Mouse (Mus musculus) urinary bladder, postnatal 25 days (tissue): ENCODE results near the gene Olfr713.

Source experiments
- DNase-seq: peaks from one replicate; pipeline ENCODE4 v3.0.0; 2022; ENCODE audit warnings: low spot score

Gene Olfr713

DNA sequence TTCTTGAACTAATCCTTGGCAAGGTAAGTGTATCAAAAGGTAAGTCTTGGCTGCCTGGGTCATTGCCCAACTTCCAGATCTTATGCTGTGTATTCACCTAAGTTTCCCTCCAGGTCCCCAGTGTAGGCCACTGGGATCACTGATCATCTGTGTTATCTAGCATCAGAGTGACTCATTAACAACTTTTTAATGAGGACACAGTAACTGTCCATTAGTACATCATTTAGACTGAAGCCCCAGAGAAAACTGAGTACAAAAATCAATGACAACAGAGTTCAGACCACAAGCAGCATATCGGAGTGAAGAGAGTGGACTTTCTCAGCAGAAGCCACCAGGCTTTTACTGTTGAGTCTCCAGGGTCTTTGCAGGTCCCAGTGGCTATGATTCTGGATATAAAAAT lies at the start of gene Olfr713:
Gene Olfr713 (plus strand): TSS at position 301 of the 400 bp plus-strand sequence.
- DNase-seq: no peak

DNA sequence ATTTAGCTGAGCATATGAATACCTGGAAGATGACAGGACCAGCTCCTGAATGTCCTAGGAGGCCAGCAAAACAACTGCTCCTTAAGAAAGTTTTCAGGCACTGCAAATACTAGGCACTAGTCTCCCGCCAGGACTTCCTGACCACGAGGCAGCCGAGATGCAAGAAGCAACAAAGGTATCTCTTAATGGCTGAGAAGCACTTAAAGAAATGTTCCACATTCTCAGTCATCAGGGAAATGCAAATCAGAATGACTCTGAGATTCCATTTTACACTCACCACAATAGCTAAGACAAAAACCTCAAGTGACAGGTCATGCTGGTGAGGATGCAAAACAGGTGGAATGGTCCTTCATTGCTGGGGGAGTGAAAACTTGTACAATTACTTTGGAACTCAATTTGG lies 45.7 kb upstream of the Olfr713 start:
- DNase-seq: no peak

DNA sequence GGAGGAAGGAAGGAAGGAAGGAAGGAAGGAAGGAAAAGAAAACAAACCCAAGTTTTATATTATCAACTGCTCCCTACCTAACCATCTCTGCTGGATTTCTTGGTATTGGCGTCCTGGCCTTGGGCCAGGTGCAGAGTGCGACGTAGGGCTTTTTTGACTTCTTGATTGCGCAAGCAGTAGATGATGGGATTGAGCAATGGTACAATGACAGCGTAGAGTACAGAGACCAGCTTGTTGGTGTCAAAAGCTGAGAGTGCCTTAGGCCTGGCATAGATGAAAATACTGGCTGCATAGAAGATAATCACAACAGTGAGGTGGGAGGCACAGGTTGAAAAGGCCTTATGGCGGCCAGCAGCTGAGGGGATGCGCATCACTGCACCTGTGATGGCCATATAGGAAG lies 30.2 kb upstream of the Olfr713 start:
- no peak for DNase-seq

DNA sequence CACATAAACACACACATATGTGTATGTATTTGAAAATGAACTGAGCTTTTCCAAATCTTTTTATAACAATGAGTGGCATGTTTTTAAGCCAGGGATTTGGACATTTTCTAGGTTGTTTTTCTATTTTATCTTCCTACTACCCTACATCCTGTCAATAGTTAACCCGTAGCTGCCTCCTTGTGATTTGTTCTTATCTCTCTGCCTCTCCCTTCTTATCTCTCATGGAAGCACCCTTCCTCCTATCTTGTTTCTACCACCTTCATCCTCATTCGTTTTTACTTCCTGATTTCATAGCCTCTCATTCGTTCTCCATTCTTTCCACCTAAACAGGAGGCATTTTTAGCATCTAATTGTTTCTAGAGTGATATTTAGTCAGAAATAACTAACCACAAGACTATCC lies 26.8 kb upstream of the Olfr713 start:
- DNase-seq: no peak

DNA sequence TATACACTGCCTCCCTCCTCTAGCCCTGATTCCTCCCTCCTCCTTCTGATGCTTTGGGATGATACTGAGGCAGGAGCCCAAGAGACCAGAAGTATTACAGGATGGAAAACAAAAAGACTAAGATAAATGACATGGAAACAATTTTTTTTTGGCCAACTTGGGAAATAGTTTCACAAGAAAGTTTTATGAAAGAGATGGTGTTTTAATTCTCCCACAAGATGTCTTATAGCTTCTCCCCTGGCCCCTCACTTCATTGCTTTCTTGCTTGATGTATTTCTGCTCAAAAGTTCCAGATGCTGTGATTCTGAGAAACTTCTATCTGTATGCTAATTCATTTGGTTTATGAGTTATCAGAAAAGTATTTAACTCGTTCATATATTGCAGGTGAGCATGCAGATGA lies 25.0 kb upstream of the Olfr713 start, which contains the start of gene Olfr2:
Gene Olfr2 (minus strand): TSS at position 101 of the 400 bp plus-strand sequence.
- no peak for DNase-seq

DNA sequence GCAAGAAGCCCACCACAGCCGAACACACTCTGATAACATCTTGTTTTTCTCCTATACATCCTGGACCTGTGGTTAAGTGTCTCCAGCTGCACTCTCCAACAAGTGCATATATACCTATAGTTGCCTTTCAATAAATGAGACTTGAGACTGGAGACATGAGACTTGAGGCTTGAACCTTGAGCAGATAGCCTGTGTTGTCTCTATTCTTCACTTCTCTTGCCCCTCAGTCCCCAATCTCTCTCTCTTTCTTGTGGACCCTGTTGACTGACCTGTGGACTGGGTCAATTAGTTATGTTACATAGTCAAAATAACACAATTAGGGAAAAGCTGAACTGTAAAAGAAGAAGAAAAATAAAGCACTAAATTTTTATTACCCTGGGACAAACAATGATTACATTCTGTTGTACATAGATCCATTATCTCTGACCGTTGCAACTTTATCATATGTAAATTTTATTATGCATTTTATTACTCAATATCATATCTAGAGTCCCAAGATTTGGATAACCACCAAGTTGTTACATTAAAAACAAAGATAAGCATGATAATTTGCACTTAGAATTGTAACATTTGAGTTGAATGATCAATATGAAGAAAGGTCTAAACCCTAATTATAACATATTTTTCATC lies 9.1 kb downstream of the Olfr713 start:
- no peak for DNase-seq

DNA sequence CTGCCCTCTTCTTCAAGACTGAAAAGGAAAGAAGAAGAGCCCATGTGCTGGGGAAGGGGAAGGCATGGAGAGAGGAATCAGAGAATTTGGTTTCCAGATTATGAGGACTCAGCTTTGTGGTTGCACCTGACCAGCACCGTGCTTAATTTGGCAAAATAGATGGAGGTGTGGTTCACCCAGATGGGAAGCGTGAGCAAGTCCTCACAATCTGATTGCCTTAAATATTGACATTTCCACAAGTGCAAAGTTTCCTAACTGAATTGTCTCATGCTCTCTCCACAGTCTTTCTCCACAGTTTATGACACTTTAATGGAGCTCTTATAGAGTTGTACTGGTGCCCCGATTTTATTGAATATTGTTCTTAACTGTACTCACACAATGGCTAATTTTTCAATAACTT lies 12.2 kb downstream of the Olfr713 start:
- no peak for DNase-seq

DNA sequence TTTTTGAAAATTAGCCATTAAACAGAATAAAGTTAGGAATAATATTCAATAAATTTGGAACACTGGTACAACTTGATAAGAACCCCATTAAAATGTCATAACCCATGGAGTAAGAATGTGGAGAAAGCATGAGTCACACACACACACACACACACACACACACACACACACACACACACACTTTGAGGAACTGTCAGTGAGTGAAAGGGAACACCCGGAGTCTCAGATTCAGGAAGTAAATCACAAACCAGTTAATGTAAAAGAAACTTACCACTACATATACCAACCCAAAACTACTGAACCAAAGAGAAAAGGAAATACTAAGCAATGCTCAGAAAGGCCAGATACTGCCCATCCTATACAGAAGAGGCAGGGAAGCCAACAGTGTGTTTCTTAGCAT lies 13.4 kb downstream of the Olfr713 start:
- no peak for DNase-seq

DNA sequence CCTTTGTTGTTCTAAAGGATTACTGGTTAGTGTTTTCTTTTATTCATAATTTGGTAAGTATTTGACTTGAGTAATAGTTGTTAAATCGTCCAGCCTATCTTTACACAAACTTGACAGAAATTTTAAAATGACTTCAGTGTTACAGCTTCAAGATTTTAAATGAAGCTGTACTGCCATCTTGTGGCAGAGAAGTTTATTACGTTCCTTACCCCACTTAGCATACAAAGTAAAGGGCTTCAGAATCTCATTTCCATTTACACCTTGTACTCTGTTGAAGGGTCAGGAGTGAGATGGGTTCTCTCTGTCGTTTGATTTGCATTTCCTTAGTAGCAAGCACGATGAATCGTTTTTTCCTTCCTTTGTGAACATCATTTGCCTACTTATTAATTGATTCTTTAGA lies 14.9 kb downstream of the Olfr713 start:
- no peak for DNase-seq

DNA sequence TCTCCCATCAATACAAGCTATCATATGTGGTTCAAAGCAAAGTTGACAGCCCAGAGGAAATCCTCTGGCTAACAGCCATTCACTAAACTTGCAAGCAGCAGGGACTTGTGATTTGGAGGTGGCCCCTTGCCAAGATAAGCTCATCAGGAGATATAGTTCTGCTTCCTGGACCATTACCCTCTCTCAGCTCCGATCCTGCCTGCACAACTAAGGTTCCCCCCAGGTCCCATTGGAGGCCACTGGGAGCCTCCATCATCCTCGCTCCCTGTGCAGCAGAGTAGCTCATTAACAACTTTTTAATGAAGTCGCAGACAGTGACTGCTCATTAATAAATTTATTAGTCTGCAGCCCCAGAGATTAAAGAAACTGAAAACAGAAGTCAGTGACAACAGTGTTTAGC lies 16.6 kb downstream of the Olfr713 start:
- no peak for DNase-seq

DNA sequence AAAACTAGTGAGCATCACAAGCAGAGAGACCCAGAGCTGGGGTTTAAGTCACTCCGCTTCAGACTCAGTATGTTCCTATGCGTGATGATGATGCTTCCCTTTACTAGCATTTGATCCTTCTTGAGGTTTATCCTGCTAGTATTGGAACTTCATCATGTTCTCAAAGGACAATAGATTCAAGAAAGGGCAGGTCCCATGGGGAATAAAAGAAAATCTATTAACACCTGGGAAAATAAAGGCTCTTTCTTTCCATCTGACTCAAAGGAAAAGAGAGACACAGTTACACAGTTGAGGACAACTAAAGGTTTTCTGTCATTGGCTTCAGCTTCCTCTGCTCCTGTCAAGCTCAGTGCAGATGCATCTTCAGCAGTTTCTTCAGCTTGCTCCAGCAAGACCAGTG lies 39.7 kb downstream of the Olfr713 start, which contains the start of gene Olfr714:
Gene Olfr714 (plus strand): TSS at position 301 of the 400 bp plus-strand sequence.
- no peak for DNase-seq
